Mouse (Mus musculus): ENCODE measurements around the gene Wnt6.

The Wnt6 gene

GRCm38 (mm10) chr1:74771845-74771930 is at the start of gene Wnt6:
Wnt6 (plus strand) TSS chr1:74771892.
- DNase-seq: no peak

DNA sequence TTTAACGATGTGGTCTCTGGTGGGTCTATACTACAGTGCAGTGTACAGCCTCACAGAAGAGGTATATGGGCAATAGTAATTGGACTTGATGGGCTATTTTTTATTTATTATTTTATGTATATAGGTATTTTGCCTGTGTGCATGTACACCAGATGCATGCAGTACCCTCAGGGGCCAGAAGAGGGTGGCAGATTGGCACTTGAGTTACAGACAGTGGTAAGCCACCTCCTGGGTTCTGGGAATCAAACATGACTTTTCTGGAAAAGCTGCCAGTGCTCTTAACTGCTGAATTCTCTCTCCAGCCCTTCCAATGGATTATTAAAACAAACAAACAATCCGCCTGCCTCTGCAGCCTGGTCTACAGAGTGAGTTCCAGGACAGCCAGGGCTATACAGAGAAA is 47.9 kb upstream of the Wnt6 start:
- no peak for DNase-seq

DNA sequence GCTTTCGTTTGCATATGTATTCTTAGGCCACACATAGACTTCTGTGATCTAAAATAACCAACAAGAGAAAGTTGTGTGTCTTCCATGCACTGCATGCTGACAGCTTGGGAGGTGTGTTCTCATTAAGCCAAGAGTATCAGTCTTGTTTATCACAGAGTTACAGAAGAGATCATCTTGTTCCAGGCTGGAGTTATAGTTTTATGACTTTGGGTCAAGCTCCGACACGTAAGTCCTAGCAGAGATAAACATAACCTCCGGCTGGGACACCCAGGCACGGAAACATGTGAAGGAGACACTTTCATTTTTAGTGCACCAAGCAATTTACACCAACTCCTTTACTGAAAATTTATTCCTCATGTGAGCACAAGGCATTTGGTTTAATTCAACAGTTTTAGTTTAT is 45.6 kb upstream of the Wnt6 start:
- DNase-seq: no peak

DNA sequence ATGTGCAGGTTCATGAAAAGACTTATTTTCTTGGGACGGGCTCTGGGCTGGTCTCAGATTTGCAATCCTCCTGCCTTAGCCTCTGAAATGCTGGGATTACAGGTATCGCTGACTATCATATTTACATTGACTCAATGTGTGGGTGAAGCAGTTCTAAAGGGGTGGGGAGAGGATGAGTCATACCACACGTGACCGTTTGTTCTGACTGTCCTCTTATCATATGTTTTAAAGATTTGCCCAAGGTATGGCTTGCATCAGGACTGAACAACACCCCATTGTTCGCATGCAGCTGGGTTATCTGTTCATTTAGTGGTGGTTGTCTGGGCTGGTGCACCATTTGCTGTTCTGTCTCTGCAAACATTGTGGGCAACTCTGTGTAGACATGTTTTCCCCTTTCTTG is 45.0 kb upstream of the Wnt6 start:
- no peak for DNase-seq

DNA sequence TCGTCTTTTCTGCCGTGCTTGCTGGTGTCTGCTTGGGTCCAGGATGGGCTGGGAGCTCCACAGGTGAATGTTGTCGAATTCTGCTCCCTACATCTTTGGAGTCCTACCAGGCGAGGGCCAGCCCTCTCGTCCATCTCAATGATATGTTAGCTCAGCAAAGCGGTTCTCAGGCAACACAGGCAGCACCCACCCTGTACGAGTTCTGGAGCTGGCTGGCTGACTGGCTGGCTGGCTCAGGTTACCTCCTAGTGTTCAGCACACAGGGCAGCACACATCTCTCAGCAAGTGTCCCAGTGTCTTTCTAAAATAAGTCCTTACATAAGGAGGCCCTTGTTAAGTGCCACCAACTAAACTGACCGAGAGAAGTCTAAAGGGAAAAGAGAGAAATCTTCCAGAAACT is 43.2 kb upstream of the Wnt6 start:
- no peak for DNase-seq

GRCm38 (mm10) chr1:74736977-74737376 is 34.7 kb upstream of the Wnt6 start:
- DNase-seq: no peak

- DNase-seq: no peak
Observed at GRCm38 (mm10) chr1:74737500-74737899, 34.2 kb upstream of the Wnt6 start.

DNA sequence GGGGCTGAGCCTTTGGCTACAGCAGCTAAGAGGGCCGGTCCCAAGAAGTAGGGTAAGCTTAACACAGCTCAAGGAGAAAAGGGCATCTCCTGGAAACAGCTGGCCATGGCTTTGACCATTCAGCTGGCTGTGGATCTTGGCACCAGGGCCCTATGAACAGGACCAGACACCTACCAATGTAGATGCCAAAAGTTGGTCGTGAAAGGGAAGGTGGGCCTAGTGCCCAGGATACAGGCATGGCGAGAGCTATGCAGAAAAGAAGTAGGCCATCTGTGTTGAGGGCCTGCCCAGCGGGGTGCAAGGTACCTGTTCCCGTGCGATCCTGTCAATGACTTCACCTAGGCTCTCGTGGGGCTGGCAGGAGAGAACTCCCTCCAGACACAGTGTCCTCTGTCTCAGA is 30.8 kb upstream of the Wnt6 start:
- DNase-seq: no peak

DNA sequence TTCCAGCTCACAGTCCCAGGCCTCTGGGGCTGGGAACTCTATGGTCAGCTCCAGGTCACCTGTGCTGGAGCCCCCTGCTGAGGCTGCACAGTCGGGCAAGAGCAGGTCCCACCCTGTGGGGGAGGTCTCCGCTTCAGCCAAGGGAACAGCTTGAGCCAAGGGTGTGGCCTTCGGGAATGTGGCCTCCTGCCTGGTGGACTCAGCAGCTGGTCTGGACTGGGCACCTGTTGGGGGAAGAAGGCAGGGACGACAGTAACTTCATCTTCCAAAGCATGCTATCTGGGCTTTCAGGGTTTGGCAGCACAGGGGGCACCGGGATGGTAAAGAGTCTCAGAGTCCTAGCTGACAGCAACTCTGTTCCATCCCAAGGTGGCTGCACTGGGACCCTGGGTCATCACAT is 24.4 kb upstream of the Wnt6 start:
- DNase-seq: no peak

DNA sequence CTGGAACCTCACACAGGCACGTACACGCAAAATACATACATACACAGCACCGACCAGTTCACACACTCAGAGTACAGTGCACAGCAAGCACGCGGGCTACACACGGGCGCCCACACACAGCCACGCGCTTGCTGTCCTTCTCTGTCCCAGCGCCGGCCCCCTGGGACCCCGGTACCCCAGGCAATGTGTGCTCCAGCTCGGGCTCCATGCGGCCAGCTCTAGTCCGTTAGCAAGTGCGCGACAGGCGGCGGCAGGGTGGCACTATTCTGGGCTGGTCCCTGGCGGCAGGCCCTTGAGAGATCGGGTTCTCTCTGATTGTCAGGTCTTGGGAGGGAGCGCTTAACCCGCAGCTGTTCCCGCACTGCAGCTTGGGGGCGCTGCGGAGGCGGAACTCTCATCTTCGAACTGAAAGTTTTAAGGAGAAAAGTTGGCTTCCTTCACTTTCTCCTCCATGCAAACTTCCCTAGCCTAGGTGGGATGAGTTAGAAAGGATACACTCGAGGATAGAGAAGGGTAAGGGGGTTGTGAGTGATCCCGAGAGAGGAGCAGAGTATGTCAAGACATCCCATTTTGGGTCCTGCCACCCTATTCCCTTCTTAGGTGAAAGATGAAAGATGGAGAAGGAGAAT is 22.9 kb upstream of the Wnt6 start, which contains the start of gene Prkag3:
Gene Prkag3, minus strand, starts transcription at position 579 of the 629 bp plus-strand sequence.
- peak; percentile 15 to 16 for DNase-seq

DNA sequence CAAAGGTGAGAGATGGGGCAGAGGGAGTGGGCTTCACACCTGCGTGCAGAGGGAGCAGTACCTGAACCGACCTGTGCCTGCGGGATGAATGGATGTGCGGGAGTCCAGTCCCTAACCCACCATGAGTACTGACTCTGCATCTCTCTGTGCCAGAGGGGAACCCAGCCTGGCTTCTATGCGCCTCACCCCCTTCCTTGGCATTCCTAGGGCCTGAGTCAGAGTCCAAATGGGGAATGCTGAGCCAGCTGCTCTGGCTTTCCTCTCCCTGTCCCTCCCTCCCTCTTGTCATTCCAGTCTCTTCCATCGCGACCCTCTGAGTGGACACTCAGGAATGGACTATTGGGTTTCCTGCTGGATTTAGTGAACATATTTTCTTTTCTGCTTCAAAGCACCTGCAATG is 22.4 kb upstream of the Wnt6 start:
- DNase-seq: no peak

GRCm38 (mm10) chr1:74750683-74751082 is 21.0 kb upstream of the Wnt6 start:
- DNase-seq: no peak

DNA sequence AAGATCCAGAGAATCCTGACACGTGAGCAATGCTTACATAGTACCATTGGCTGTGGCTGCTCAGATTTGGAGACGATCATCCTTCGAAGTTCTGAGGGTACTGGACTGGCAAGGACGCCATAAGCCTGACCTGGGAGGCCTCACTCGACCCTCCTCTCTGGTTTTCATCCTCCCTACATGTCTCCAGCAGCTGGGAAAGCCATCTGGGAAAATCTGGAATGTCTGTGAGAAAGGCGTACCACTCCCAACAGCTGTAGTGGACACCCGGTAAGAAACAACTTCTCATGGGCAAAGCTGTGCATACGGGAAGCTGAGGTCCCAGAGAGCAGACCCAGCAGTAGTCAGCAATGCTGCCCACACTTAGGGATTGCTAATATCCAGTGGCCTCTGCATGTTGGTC is 19.5 kb upstream of the Wnt6 start:
- DNase-seq: no peak

DNA sequence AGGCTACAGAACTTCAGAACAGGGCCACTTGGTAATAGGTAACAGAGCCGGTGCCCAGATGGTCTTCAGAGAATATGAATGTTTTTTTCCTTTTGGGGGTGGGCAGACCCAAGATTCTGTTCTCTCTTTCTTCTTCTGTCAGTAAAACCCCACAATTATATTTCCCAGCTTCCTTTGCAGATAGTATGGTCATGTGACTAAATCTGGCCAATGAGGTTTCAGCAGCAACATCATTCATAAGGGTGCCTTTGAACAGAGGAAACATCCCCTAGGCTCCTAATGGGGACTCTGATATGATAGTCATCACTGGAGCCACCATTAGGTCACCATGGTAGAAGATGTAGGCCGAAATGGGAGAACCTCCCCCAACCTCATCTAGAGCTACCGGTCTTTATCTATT is 18.9 kb upstream of the Wnt6 start:
- no peak for DNase-seq

DNA sequence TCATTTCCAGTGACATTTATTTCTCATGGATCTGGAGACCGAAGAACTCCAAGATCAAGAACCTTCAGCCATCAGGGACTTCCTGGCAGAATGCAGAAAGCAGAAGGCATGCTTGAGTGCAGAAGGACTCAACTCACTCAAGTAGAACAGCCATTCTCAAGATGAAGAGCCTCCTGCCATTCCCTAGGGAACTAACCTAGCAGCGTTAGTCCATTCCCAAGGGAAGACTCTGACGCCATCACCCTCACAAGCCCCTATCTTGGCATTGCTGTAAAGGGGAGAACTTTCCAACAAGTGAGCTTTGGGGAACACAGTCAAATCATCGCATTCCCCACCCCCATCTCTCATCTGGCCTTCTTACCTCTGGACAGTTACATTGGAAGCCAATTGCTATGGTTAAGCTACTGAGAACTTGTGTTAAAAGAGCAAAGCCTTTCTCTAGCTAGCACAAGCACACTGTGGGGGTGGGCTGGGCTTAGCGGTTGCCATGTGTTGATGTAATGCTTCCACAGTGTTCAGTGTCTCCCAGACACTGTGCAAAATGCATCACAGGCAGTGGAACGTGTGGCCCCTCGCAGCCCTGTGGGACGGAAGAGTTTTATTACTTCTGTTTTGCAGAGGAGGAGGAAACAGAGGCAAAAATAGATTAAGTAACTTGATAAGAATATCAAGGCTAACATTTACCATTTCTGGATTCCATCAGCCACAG is 18.3 kb upstream of the Wnt6 start:
- no peak for DNase-seq

- no peak for DNase-seq
Observed at GRCm38 (mm10) chr1:74754175-74754785, 17.4 kb upstream of the Wnt6 start.

DNA sequence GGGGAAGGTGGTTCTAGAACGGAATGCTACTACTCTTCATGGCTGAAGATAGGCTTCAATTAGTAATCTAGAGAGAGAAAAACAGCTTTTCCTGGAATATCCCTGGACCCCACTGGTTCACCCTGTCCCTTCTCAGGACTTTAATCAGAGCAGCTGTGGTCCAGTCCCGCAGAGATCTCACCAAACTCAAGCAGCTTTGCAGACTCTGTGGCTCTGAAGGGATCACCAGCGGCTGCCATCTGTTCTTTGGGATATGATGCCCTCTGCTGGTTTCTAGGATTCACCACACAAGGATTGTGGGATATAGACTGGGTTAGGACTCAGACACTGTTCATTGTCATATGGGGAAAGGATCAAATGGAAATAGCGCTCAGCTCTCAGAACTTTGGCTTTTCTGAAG is 11.9 kb upstream of the Wnt6 start:
- DNase-seq: peak; percentile 19 to 24

DNA sequence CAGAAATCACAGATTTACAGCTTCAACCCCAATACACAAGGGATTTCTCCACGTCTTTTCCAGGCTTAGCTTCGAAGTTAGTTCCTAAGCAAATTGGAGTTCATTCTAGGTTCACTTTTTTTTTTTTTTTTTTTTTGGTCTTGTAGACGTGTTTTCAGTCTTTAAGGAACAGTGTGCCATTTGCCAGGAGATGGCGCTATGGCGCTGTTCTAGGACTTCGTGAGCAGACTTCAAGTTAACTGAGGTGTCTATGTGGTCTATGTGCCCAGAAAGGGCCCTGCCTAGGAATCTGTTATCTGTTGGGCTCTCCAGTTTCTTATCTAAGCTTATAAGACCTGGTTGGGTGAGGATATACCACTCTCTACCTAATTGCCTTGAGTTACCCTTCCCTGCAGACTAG is 8.6 kb upstream of the Wnt6 start:
- DNase-seq: peak; percentile 38 to 56

GRCm38 (mm10) chr1:74770727-74771466 is 795 bp upstream of the Wnt6 start:
- DNase-seq: no peak

GRCm38 (mm10) chr1:74771467-74771844 is 236 bp upstream of the Wnt6 start:
- no peak for DNase-seq

- DNase-seq: peak in 1 of 2 experiments; percentile 15
Observed at GRCm38 (mm10) chr1:74771931-74772620, 384 bp downstream of the Wnt6 start.

GRCm38 (mm10) chr1:74773136-74773535 is 1.4 kb downstream of the Wnt6 start:
- peak; percentile 57 to 65 for DNase-seq

DNA sequence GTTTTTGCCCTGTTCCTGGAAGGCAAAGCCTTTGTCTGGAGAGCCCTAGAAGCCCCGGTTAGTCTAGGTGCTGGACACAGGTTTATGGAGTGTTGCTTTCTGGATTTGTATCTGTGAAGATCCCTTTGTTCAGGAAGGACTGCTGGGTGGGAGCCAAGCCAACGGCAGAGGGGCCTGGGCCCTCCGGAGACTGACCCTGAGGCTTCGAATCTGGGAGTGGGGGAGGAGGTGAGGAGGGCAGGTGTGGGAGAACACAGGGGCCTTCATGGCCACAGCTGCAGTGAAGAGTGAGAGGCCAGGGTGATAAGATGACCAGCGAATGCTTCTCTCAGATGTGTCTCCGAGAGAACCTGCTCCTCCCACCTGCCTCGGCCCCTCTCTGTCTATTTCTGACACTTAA is 2.4 kb downstream of the Wnt6 start:
- DNase-seq: no peak

GRCm38 (mm10) chr1:74775816-74776215 is 4.1 kb downstream of the Wnt6 start:
- peak in 1 of 2 experiments; percentile 20 for DNase-seq

All from cerebellum, adult 18-20 months (tissue).